Mouse (Mus musculus): ENCODE measurements at regions not wholly inside any gene's neighbourhood (a gene's known extent, or its start where the extent isn't known, plus 50 kb on each side); places are given as distances from the start of the nearest gene placed in this dataset.
"Not testable (repeated sequence)": the region's sequence is repeated elsewhere in the genome, so short reads cannot be mapped to it uniquely, and the experiment has no call there.

DNA sequence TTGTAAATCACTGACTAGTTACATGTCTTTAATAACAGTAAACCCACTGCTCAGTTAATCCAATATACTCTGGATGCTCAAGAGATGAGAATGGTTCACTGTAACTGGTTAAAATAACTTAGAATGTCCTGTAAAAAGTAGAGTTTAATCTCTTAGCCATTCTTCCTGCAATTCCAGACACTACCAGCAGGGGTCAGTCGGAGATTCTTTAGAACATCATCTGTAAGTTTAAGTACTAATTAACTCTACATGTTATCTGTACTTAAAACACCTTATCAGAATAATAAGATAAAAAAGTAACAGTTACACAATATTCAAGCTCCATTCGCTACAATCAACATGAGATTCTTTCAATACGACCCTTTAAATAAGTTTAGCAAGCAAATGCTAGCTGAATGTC lies 58.7 kb upstream of the Olig3 start:
- Histone ChIP-seq H3K27ac (ENCODE audit: low read depth, low read length) (no peak overlapping the region), H3K36me3 (ENCODE audit: insufficient read depth, low read length) (no peaks in the 10 kb centered on the region), H3K9ac (replicated peaks; ENCODE audit: low read length, poor library complexity, severe bottlenecking) (no peak overlapping the region), H3K9me3 (ENCODE audit: low read length) (no peaks in the 10 kb centered on the region), H3K4me1 (ENCODE audit: insufficient read depth, low read length) (no peaks in the 10 kb centered on the region), H3K4me3 (ENCODE audit: low read depth, low read length) (no peak overlapping the region), H3K4me2 (ENCODE audit: low read depth, low read length, poor library complexity, severe bottlenecking) (no peak overlapping the region), H3K27me3 (ENCODE audit: insufficient read depth, low read length) (no peaks in the 10 kb centered on the region)
- no peak for DNase-seq (ENCODE audit: low spot score)
- 53% methylated on average over 3 of the region's 3 CpGs for WGBS
- peak; percentile 57 for TF ChIP-seq CTCF (IDR thresholded peaks at IDR 0.05)
- ATAC-seq (ENCODE audit: low FRiP score) = no peak

DNA sequence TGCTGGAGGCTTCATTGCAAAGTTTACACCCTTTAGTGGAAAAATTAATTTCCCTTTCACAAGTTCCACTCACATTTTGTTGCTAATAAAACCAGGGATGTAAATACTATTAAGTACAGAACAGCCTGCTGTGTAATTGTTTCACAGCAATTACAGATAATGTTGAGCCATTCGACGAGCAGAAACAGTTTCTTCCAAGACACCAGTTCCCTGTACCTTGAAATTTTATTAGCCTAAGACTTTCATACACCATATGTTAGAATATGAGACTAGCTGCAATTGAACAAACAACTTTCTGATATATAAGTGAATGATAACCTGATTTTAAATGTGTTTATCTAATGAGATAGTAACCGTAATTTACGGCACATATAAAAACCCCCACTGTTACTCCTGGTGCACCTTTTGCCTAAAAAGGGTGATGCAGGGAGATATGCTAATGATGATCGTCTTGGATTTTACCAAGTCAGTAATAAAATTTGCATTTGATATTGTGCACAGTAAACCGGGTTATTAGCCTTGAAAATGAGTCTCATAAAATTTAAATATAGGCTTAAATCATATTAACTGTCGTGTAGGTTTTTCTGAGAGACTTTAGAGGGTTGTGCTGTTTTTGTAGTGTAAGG lies 60.8 kb upstream of the Olig3 start:
- no peaks in the 10 kb centered on the region for H3K9me3 ChIP-seq (ENCODE audit: low read length)
- DNase-seq (ENCODE audit: low spot score) = no peak
- H3K9ac ChIP-seq (replicated peaks; ENCODE audit: low read length, poor library complexity, severe bottlenecking) = no peak overlapping the region
- H3K27ac ChIP-seq (ENCODE audit: low read depth, low read length) = no peak overlapping the region
- no peak for TF ChIP-seq CTCF (IDR thresholded peaks at IDR 0.05)
- no peaks in the 10 kb centered on the region for H3K4me1 ChIP-seq (ENCODE audit: insufficient read depth, low read length)
- H3K27me3 ChIP-seq (ENCODE audit: insufficient read depth, low read length) = no peaks in the 10 kb centered on the region
- 79% methylated on average over 7 of the region's 7 CpGs for WGBS
- no peak overlapping the region for H3K4me2 ChIP-seq (ENCODE audit: low read depth, low read length, poor library complexity, severe bottlenecking)
- no peaks in the 10 kb centered on the region for H3K36me3 ChIP-seq (ENCODE audit: insufficient read depth, low read length)
- ATAC-seq (ENCODE audit: low FRiP score) = no peak
- no peak overlapping the region for H3K4me3 ChIP-seq (ENCODE audit: low read depth, low read length)

DNA sequence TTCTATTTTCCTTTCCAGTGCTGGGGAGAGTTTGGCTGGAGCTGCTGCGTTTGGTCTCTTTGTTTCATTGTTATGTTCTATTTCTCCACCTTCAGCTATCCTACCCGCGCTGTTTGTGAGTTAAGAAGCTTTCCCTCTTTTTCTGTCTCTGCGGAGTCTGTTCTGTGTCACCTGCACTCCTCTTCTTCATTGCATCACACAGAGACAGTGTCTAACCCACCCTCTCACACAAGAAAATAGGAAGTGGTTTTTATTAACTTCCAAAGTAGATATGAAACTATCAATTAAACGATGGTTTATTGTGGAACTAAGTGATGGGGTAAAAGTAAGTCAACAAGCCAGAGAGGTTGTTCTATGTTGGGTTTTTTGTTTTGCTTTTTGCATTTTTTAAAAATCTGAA lies 64.9 kb upstream of the Olig3 start:
- Histone ChIP-seq H3K27me3 (ENCODE audit: insufficient read depth, low read length) (no peaks in the 10 kb centered on the region), H3K4me2 (ENCODE audit: low read depth, low read length, poor library complexity, severe bottlenecking) (no peak overlapping the region), H3K4me3 (ENCODE audit: low read depth, low read length) (no peak overlapping the region), H3K9me3 (ENCODE audit: low read length) (no peaks in the 10 kb centered on the region), H3K36me3 (ENCODE audit: insufficient read depth, low read length) (no peaks in the 10 kb centered on the region), H3K27ac (ENCODE audit: low read depth, low read length) (no peak overlapping the region), H3K4me1 (ENCODE audit: insufficient read depth, low read length) (no peaks in the 10 kb centered on the region), H3K9ac (replicated peaks; ENCODE audit: low read length, poor library complexity, severe bottlenecking) (no peak overlapping the region)
- 71% methylated on average over 5 of the region's 5 CpGs for WGBS
- TF ChIP-seq CTCF (IDR thresholded peaks at IDR 0.05) = no peak
- ATAC-seq (ENCODE audit: low FRiP score) = no peak
- no peak for DNase-seq (ENCODE audit: low spot score)

DNA sequence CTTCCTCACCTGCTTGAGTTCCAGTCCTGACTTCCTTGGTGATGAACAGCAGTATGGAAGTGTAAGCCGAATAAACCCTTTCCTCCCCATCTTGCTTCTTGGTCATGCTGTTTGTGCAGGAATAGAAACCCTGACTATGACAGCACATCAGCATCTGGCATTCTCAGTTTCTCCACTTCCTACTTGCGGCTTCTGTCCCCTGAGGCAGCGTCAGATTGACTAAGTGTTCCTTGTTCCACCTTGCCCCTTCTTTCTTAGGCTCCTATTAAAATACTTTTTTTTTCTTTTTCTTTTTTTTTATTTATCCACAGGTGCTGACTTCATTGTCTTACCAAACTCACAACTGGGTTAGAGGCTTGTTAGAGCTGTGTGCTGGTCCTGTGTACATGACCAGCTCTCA lies 65.3 kb upstream of the Olig3 start:
- H3K4me2 ChIP-seq (ENCODE audit: low read depth, low read length, poor library complexity, severe bottlenecking); H3K4me1 ChIP-seq (ENCODE audit: insufficient read depth, low read length); H3K9ac ChIP-seq (replicated peaks; ENCODE audit: low read length, poor library complexity, severe bottlenecking); H3K4me3 ChIP-seq (ENCODE audit: low read depth, low read length); H3K27me3 ChIP-seq (ENCODE audit: insufficient read depth, low read length); DNase-seq (ENCODE audit: low spot score); H3K27ac ChIP-seq (ENCODE audit: low read depth, low read length); ATAC-seq (ENCODE audit: low FRiP score); H3K36me3 ChIP-seq (ENCODE audit: insufficient read depth, low read length); H3K9me3 ChIP-seq (ENCODE audit: low read length): not testable (repeated sequence)
- WGBS = 89% methylated on average over 3 of the region's 3 CpGs

DNA sequence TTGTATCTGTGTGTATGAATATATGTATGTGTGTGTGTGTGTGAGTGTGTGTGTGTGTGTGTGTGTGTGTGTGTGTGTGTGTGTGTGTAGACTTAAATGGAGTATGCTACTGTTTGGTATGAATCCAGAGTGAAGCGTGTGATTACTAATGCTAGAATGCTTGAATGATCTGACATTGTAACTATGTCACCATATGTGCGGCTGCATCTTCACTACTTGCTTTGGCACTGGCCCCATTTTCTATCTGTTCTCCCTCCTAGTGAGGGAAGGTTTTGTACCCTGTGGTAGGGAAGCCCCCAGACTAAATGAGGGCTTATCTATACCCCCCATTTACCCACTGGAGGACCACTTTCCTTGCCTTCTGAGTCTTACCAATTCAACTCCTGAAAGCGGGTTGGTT lies 74.2 kb upstream of the Olig3 start:
- Histone ChIP-seq H3K9ac (replicated peaks; ENCODE audit: low read length, poor library complexity, severe bottlenecking) (no peak overlapping the region), H3K27me3 (ENCODE audit: insufficient read depth, low read length) (no peaks in the 10 kb centered on the region), H3K4me2 (ENCODE audit: low read depth, low read length, poor library complexity, severe bottlenecking) (no peak overlapping the region), H3K36me3 (ENCODE audit: insufficient read depth, low read length) (no peaks in the 10 kb centered on the region), H3K9me3 (ENCODE audit: low read length) (no peaks in the 10 kb centered on the region), H3K4me1 (ENCODE audit: insufficient read depth, low read length) (no peaks in the 10 kb centered on the region), H3K4me3 (ENCODE audit: low read depth, low read length) (no peak overlapping the region), H3K27ac (ENCODE audit: low read depth, low read length) (no peak overlapping the region)
- ATAC-seq (ENCODE audit: low FRiP score) = no peak
- no peak for TF ChIP-seq CTCF (IDR thresholded peaks at IDR 0.05)
- no peak for DNase-seq (ENCODE audit: low spot score)
- 88% methylated on average over 3 of the region's 3 CpGs for WGBS

DNA sequence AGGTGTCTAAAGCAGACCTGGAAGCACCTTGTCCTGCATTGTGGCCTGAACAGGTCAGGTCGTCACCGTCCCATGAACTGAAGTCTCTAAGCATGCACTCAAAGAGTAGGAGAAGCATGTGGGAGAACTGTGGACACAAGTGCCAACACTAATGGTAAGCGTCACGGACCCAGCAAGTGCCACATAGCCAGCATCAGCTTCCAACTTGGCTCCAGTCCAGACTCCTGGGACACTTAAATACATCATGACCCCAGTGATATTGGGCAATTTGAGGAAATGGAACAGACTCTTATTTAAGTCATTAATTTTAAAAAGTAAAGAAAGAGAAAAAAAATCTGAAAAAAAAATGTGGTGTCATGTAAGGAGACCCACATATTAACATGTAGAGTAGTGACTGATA lies 75.3 kb upstream of the Olig3 start:
- Histone ChIP-seq H3K4me1 (ENCODE audit: insufficient read depth, low read length) (no peaks in the 10 kb centered on the region), H3K4me3 (ENCODE audit: low read depth, low read length) (no peak overlapping the region), H3K36me3 (ENCODE audit: insufficient read depth, low read length) (no peaks in the 10 kb centered on the region), H3K9ac (replicated peaks; ENCODE audit: low read length, poor library complexity, severe bottlenecking) (no peak overlapping the region), H3K4me2 (ENCODE audit: low read depth, low read length, poor library complexity, severe bottlenecking) (no peak overlapping the region), H3K27me3 (ENCODE audit: insufficient read depth, low read length) (no peaks in the 10 kb centered on the region), H3K27ac (ENCODE audit: low read depth, low read length) (no peak overlapping the region), H3K9me3 (ENCODE audit: low read length) (no peaks in the 10 kb centered on the region)
- 88% methylated on average over 4 of the region's 4 CpGs for WGBS
- ATAC-seq (ENCODE audit: low FRiP score) (no peak), DNase-seq (ENCODE audit: low spot score) (no peak)
- TF ChIP-seq CTCF (IDR thresholded peaks at IDR 0.05) = no peak

Data from midbrain, postnatal 0 days (tissue).